Mouse (Mus musculus): ENCODE results near the gene BC024978. TPM values are rescaled to one million over a fixed set of nuclear protein-coding genes. Genes with fewer than 3 reads are reported as not detected.

The BC024978 gene
- total and polyA plus RNA-seq, 3 experiments = 1.6 to 9.4 (median 1.7) TPM

GRCm38 (mm10) chr7:27203730-27204449, 8.3 kb downstream of the BC024978 start:
- H3K4me3 ChIP-seq (replicated peaks in 1 of 3; ENCODE audit: low read depth in 2 of 3, low read length in 2 of 3, poor library complexity in 1 of 3) = no peak overlapping the region
- H3K27me3 ChIP-seq (replicated peaks) = no peaks in the 10 kb centered on the region
- no peak for DNase-seq (ENCODE audit: extremely low read depth)
- in situ Hi-C loops (cut with MboI; ENCODE audit: low pct_ligation_motif_present, low pct_unique_long_range_greater_than_20kb, low sequenced_read_pairs) = no loop called here
- H3K36me3 ChIP-seq (replicated peaks in 1 of 2; ENCODE audit: control insufficient read depth in 1 of 2, insufficient read depth in 1 of 2, low read length in 1 of 2) = peaks cover 29 to 76% of the 10 kb centered on the region in 2 experiments
- H3K4me2 ChIP-seq (ENCODE audit: insufficient read depth, low read depth, poor library complexity, severe bottlenecking) = no peak overlapping the region
- TF ChIP-seq MXI1 (IDR thresholded peaks at IDR 0.05; ENCODE audit: low read depth, low read length) (no peak), TCF12 (IDR thresholded peaks at IDR 0.05; ENCODE audit: low read depth, low read length) (no peak), KAT2A (IDR thresholded peaks at IDR 0.05; ENCODE audit: insufficient replicate concordance, low read length) (no peak), SIN3A (IDR thresholded peaks at IDR 0.05; ENCODE audit: low read length) (no peak), JUND (conservative IDR thresholded peaks at IDR 0.05; ENCODE audit: low read depth, low read length) (no peak), HCFC1 (IDR thresholded peaks at IDR 0.05; ENCODE audit: low read depth, low read length) (no peak), ETS1 (conservative IDR thresholded peaks at IDR 0.05; ENCODE audit: low read depth, low read length) (no peak), RCOR1 (conservative IDR thresholded peaks at IDR 0.05; ENCODE audit: low read depth, low read length) (no peak), MAZ (IDR thresholded peaks at IDR 0.05; ENCODE audit: low read depth, low read length) (no peak), ELF1 (IDR thresholded peaks at IDR 0.05; ENCODE audit: low read depth, low read length) (no peak), NRF1 (IDR thresholded peaks at IDR 0.05; ENCODE audit: low read depth, low read length) (no peak), CHD2 (IDR thresholded peaks at IDR 0.05; ENCODE audit: low read length) (no peak), MAX (IDR thresholded peaks at IDR 0.05; ENCODE audit: low read length) (no peak)
- no peaks in the 10 kb centered on the region for H3K79me2 ChIP-seq (replicated peaks; ENCODE audit: control insufficient read depth, extremely low read depth, insufficient read depth, poor library complexity, severe bottlenecking)
- H3K9me3 ChIP-seq (replicated peaks; ENCODE audit: low read length) = no peaks in the 10 kb centered on the region
- dilution Hi-C loops (cut with MboI; ENCODE audit: extremely low pct_ligation_motif_present, extremely low pct_unique_long_range_greater_than_20kb, low sequenced_read_pairs) = no loop called here
- H3K4me1 ChIP-seq (ENCODE audit: control insufficient read depth in 1 of 2, insufficient read depth in 2 of 2) = peaks cover 0 to 16% of the 10 kb centered on the region in 2 experiments; a peak in 2 of 4 replicates
- no peak overlapping the region for H3K9ac ChIP-seq (ENCODE audit: insufficient read depth, low read depth)
- H3K27ac ChIP-seq (ENCODE audit: insufficient read depth, low read depth) = no peak overlapping the region

GRCm38 (mm10) chr7:27212626-27213025, 17.0 kb downstream of the BC024978 start:
- Histone ChIP-seq H3K9me3 (replicated peaks; ENCODE audit: low read length) (no peaks in the 10 kb centered on the region), H3K9ac (ENCODE audit: insufficient read depth, low read depth) (no peak overlapping the region), H3K4me2 (ENCODE audit: insufficient read depth, low read depth, poor library complexity, severe bottlenecking) (no peak overlapping the region), H3K4me1 (ENCODE audit: control insufficient read depth in 1 of 2, insufficient read depth in 2 of 2) (peaks cover 0 to 12% of the 10 kb centered on the region in 2 experiments; a peak in 2 of 4 replicates), H3K27ac (ENCODE audit: insufficient read depth, low read depth) (no peak overlapping the region), H3K36me3 (replicated peaks in 1 of 2; ENCODE audit: control insufficient read depth in 1 of 2, insufficient read depth in 1 of 2, low read length in 1 of 2) (peaks cover 49 to 88% of the 10 kb centered on the region in 2 experiments), H3K4me3 (replicated peaks in 1 of 3; ENCODE audit: low read depth in 2 of 3, low read length in 2 of 3, poor library complexity in 1 of 3) (no peak overlapping the region), H3K79me2 (replicated peaks; ENCODE audit: control insufficient read depth, extremely low read depth, insufficient read depth, poor library complexity, severe bottlenecking) (no peaks in the 10 kb centered on the region), H3K27me3 (replicated peaks) (no peaks in the 10 kb centered on the region)
- no peak for DNase-seq (ENCODE audit: extremely low read depth)
- in situ Hi-C loops (cut with MboI; ENCODE audit: low pct_ligation_motif_present, low pct_unique_long_range_greater_than_20kb, low sequenced_read_pairs) = no loop called here
- dilution Hi-C loops (cut with MboI; ENCODE audit: extremely low pct_ligation_motif_present, extremely low pct_unique_long_range_greater_than_20kb, low sequenced_read_pairs) = no loop called here
- TF ChIP-seq MEF2A (IDR thresholded peaks at IDR 0.05; ENCODE audit: borderline replicate concordance, low read depth, low read length) (no peak), POLR2AphosphoS2 (IDR thresholded peaks at IDR 0.05; ENCODE audit: low read depth, low read length) (no peak), ETS1 (conservative IDR thresholded peaks at IDR 0.05; ENCODE audit: low read depth, low read length) (no peak), NELFE (IDR thresholded peaks at IDR 0.05; ENCODE audit: low read depth, low read length) (no peak), UBTF (IDR thresholded peaks at IDR 0.05; ENCODE audit: low read depth, low read length) (no peak), POLR2A (IDR thresholded peaks at IDR 0.05; ENCODE audit: low read depth, low read length) (no peak), ZC3H11A (IDR thresholded peaks at IDR 0.05; ENCODE audit: low read depth, low read length) (no peak), TBP (conservative IDR thresholded peaks at IDR 0.05; ENCODE audit: low read depth, low read length) (no peak), USF2 (conservative IDR thresholded peaks at IDR 0.05; ENCODE audit: low read depth, low read length) (no peak), CTCF (conservative IDR thresholded peaks at IDR 0.05 in 1 of 2, IDR thresholded peaks at IDR 0.05 in 1 of 2; ENCODE audit: low read depth in 2 of 2, low read length in 2 of 2) (no peak), RAD21 (IDR thresholded peaks at IDR 0.05; ENCODE audit: low read depth, low read length) (no peak), ZNF384 (IDR thresholded peaks at IDR 0.05; ENCODE audit: low read depth, low read length) (no peak), SMC3 (IDR thresholded peaks at IDR 0.05; ENCODE audit: low read depth, low read length) (no peak), EP300 (IDR thresholded peaks at IDR 0.05; ENCODE audit: low read length) (no peak), MYC (IDR thresholded peaks at IDR 0.05; ENCODE audit: low read depth, low read length) (no peak), CHD2 (IDR thresholded peaks at IDR 0.05; ENCODE audit: low read length) (no peak), ZMIZ1 (IDR thresholded peaks at IDR 0.05; ENCODE audit: low read depth, low read length) (no peak), RCOR1 (conservative IDR thresholded peaks at IDR 0.05; ENCODE audit: low read depth, low read length) (no peak), MAZ (IDR thresholded peaks at IDR 0.05; ENCODE audit: low read depth, low read length) (no peak), CHD1 (IDR thresholded peaks at IDR 0.05; ENCODE audit: low read depth, low read length) (no peak)

Data from CH12.LX (cell line).